Mouse (Mus musculus): ENCODE measurements around the gene Cd209e.
"Not testable (repeated sequence)": the region's sequence is repeated elsewhere in the genome, so short reads cannot be mapped to it uniquely, and the experiment has no call there.

The Cd209e gene

DNA sequence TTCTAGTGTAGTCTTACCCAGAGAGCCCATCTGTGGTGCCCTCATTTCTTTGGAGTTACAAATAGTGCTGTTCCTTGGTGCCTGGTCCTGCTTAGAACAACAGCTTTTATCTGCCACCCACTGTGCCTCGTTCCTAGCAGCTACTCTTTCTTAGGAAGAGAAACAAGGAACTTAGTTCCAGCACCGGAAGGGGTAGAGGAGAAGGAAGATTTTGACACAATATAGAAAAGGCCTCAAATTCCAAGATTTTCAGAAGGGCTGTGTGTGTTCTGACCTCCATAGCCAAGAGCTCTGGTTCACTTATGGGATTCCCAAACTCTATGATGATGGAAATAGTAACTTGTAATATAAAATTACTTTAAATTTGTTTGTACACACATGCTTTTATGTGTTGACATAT is at the start of gene Cd209e:
Cd209e (minus strand) TSS at position 101 of the 400 bp plus-strand sequence.
- DNase-seq (ENCODE audit: extremely low spot score), result no peak

DNA sequence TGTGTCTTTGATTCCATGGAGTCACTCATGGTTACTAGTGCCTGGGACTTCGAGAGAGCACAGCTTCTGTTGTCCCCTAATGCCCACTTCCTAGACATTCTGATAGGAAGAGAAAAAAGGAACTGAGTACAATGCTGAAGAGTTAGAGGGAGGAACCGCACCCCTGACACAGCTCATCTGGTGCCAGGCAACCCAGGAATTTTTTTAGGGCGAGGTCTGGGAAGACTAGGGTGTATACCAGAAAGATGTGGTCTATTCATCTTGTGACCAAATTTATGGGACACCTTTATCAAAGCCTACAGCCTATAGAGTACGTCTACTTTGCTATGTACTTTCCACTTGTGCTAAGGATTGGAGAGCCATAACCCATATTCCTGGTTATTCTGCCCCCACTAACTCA is 24.3 kb upstream of the Cd209e start, which contains the start of gene Cd209d:
Cd209d (minus strand) TSS at position 101 of the 400 bp plus-strand sequence.
- no peak for DNase-seq (ENCODE audit: extremely low spot score)

DNA sequence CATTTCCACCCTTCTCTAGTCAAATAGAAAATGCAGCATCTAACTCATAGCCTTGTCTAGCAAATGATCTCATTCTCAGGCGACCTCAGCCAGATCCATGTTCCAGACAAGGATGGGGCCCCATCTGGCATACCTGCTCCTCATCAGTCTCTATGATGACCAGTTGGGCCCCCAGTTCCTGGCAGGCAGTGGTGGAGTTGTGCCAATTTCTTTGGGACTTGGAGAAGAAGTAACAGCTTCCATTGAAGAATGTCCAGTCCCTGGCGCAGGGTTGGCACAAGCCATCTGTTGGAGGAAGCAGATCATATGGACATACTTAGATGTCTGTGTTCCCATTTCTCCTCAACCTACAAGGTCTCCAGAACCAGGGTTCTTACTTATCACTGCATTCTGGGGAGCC is 22.0 kb upstream of the Cd209e start:
- no peak for DNase-seq (ENCODE audit: extremely low spot score)

DNA sequence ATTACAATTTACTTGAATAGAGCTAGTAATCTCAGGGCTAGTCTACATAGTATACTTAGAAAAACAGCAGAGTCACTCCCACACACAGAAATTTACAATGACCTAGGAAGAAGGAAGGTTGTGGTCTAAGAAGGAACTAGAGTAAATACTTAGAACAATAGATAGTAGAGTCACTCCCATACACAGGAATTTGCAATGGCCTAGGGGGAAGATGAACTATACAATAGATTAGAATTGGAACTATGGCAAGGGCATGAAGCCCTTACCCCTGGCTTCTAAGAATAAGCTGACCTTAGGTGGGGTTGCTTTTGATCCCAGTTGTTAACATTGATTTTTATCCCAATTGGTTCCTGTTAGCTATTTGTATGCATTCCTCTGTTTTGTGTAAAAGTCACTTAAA is 8.6 kb upstream of the Cd209e start:
- not testable (repeated sequence) for DNase-seq (ENCODE audit: extremely low spot score)

DNA sequence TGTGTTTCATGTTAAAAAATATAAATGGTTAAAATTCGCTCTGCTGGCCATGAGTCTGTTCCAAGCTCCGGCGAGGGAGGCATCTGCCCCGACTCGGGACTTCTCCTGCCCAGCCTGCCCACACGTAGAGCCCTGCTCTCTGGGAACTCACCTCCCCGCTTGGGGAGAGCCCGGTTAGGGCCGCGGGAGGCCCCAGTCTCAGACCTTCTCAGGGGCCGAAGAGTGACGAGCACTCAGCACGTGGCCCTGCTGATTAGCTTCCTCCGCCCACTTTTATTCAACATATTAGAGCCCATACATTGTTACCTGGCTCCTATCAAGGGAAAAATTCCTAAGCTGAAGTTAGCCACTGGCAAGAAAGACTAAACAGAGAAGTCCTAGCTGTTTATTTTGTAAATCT is 51.0 kb downstream of the Cd209e start:
- no peak for DNase-seq (ENCODE audit: extremely low spot score)
